Mouse (Mus musculus): Measurements from ENCODE around the gene Sat2.
"Not testable (repeated sequence)": the region's sequence is repeated elsewhere in the genome, so short reads cannot be mapped to it uniquely, and the experiment has no call there.

Sat2 gene

GRCm38 (mm10) chr11:69600098-69600497 is 21.7 kb upstream of the Sat2 start:
- peak; percentile 35 for DNase-seq (ENCODE audit: low read depth, low spot score)

DNA sequence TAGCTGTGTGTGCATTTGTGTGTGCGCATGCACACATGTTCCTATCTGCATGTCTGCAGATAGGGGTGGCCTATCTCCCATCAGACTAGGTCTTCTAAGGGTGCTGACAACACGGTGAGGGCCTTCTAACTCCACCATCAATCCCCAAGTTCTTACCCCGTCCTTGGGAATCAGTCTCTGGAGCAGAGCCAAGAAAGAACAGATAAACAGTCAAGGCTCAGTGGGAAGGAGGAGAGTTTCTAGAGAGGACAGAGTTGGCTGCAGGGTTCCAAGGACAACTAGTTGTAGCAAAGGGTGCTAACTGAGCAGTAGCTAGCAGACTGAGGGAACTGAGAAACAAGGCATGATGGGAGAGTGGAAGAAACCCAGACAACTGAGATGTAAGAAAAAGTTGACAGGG is 20.1 kb upstream of the Sat2 start:
- DNase-seq (ENCODE audit: low read depth, low spot score): no peak

DNA sequence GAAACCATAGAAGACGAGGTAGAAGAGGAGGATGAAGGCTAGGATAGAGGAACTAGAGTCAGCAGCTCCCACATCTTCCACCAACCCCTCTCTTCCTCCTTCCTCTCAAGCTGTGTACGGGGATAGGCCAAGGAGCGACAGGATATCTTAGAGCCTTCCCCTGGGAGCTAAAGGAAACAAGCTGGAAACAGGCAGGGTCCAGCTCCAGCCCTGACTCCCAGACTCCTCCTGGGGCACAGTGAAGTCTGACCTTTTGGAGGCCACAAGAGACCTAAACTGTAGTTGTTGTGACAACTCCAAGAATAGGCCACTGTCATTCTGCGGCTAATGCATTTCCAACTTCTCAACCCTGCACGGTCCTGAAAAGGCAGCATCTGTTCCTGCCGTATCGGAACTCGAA is 18.3 kb upstream of the Sat2 start:
- DNase-seq (ENCODE audit: low read depth, low spot score): no peak

- DNase-seq (ENCODE audit: low read depth, low spot score): no peak
These were observed 17.5 kb upstream of the Sat2 start for GRCm38 (mm10) chr11:69604347-69604746.

DNA sequence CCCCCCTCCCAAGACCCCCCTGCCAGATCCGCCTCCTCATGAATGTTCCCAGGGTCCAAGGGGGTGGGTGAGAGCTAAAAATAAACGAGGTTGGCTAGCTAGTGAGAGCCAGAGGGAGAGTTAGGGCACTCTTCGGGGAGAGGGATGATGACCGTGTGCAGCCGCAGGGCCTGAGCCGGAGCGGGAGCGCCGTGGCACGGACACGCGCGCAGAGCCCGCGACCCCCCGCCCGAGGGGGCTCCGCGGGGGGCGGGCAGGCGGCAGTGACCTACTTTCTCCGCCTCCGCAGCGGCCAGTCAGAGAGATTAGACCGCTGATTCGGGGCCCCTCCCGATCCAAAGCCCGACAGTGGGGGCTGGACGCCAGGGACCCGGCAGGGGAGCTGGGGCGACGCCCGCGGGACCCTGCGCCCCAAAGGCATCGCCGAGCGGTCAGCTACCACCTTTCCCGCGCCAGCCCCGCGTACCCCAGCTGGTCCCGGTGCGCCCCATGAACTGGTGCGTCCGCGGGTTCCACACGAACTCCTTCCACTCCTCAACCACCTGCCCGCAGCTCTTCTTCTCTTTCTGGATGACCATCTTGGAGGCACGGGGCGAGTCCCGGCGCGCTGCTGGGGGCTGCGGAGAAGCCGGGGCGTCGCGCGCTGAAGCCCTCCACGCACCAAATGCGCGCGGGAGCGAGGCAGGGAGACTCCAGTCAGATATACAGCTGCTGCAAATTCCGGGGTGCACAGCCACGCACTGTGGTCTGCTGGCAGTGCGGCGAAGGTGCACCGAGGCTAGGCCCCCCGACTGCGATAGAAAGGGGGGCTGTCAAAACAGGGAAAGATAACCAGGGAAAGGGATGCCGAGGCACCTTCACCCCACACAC is 16.8 kb upstream of the Sat2 start:
- DNase-seq (ENCODE audit: low read depth, low spot score): no peak

DNA sequence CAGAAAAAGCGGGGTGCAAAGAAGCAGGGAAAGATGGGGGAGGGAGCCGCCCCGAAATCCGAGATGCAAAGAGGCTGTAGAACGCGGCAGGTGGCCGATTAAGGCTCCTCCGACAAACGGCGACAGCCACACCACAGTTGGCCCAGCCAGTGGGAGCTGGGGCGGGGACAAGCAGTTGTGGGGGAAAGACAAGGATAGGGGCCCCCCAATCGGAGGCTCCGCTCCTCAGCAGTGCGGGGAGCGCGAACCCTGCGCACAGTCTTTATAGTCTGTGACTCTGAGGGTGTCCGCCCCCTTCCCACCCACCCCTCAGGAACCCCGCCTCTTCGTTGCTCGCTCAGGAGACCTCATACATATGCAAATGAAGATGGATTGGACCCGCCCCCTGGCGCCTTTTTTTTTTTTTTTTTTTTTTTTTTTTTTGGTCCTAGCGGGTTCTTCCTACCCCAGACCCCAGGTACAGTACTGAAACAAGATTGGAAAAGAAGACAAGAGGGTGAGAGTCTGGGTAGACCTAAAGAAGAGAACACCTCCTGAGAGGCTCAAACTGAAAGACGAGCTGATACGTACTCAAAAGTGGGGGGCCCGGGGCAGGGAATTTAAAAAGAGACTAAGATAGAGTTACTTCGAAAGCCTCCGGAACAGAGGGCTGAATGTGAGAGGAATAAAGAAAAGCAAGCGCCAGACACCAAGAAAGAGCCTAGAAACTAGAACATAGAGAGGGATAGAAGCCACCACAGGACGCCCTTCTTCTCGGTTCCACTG is 15.9 kb upstream of the Sat2 start, which contains the start of gene Atp1b2:
Atp1b2 (minus strand) TSS at position 217 of the 765 bp plus-strand sequence.
- peak; percentile 74 for DNase-seq (ENCODE audit: low read depth, low spot score)

DNA sequence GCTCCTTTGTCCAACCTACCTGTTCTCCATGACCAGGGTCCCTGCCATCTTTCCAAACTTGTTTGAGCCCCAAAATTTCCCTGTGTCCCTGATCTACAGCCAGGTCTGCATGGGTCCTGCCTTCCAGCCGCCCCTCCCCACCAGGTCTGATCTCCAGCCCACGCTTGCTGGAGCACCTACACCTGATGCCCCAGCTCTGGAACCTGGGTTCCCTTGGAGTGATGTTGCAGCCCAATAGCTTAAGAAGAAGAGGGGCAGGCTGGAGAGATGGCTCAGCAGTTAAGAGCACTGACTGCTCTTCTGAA is 15.4 kb upstream of the Sat2 start:
- DNase-seq (ENCODE audit: low read depth, low spot score): no peak

GRCm38 (mm10) chr11:69606832-69607231 is 15.0 kb upstream of the Sat2 start:
- DNase-seq (ENCODE audit: low read depth, low spot score): no peak

GRCm38 (mm10) chr11:69608525-69608924 is 13.3 kb upstream of the Sat2 start:
- no peak for DNase-seq (ENCODE audit: low read depth, low spot score)

- no peak for DNase-seq (ENCODE audit: low read depth, low spot score)
These were observed 12.4 kb upstream of the Sat2 start for GRCm38 (mm10) chr11:69609416-69609815.

DNA sequence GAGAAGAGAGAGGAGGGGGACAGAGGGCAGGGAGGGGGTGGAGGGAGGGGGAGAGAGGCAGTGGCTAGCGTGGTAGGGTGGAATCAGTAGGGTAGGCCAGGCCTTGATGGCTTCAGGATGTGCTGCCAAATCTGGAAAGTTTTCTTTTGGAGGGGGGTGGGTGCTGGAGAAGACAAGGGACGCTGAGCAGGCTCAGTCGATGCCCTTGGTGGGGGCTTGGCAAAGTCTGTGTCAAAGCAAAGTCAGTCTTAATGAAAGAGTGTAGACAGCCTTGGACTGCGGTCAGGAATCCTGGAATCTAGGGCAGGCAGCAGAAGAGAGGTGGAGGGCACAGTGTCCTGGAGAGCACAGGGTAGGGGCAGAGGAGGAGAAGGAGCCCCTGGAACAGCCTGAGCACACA is 10.9 kb upstream of the Sat2 start:
- DNase-seq (ENCODE audit: low read depth, low spot score): no peak

DNA sequence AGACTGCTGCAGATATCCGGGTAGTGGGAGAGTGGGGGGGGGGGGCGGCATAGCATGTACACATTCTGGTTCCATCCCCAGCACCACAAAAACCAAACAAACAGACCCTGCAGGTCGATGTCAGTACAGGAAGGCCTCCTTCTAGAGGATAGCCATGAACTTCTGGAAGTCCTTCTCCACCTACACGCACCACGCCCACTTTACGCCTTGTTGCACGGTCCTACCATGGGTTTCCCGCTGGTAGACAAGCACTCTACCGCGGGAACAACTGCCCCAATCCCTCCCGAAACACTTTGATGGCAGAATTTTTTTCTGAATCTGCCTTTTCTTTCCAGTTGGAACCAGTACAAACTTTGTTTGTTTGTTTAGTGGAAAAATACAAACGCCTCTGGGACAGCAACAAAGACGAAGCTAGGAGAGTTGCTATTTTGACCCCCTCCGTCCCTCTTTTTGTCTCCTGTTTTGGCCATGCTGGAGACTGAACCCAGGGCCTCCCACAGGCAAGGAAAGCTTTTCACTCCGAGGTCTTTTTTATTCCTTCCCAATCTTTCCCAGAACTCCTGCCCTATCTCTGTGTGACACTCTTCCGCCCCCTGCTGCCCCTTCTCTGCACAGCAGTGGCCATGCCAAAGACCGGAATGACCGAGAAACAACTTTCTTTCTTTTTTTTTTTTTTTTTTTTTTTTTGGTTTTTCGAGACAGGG is 8.1 kb upstream of the Sat2 start:
- peak; percentile 82 for DNase-seq (ENCODE audit: low read depth, low spot score)

- not testable (repeated sequence) for DNase-seq (ENCODE audit: low read depth, low spot score)
These were observed 7.6 kb upstream of the Sat2 start for GRCm38 (mm10) chr11:69614257-69614588.

GRCm38 (mm10) chr11:69616781-69617180 is 5.0 kb upstream of the Sat2 start:
- no peak for DNase-seq (ENCODE audit: low read depth, low spot score)

- DNase-seq (ENCODE audit: low read depth, low spot score): no peak
These were observed 4.0 kb upstream of the Sat2 start, which contains the start of gene Shbg for GRCm38 (mm10) chr11:69617805-69618204. Gene Shbg (minus strand): TSS chr11:69617905.

DNA sequence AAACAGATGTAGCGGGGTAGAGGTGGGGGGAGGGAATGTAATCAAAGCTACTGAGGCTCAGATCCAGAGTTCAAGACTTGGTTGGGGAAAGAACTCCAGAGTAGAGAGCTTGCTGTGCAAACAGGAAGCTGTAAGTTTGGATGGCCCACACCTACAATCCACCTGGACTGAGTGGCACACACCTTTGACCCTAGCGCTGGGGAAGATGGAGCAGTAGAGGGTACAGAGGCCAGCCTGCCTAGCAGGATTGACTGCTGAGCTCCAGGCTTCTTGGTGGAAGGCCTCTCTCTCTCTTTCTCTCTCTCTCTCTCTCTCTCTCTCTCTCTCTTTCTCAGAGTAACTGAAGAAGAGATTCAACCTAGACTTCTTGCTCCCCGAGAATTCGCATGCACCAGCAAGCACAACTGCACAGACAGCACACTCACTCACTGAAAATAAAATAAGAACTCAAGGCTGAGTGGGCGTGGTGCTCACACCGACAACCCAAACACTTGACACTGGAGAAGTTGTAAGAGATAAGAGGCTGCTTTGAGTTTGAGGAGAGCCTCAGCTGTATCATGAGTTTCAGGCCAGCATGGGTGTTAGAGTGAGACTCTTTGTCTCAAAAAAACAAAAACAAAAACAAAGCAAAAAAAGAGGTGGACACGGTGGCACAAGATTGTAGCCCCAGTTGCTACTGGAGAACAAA is 1.3 kb upstream of the Sat2 start:
- no peak for DNase-seq (ENCODE audit: low read depth, low spot score)

GRCm38 (mm10) chr11:69622406-69622805 is 582 bp downstream of the Sat2 start:
- no peak for DNase-seq (ENCODE audit: low read depth, low spot score)

GRCm38 (mm10) chr11:69623006-69623405 is 1.2 kb downstream of the Sat2 start:
- no peak for DNase-seq (ENCODE audit: low read depth, low spot score)

- not testable (repeated sequence) for DNase-seq (ENCODE audit: low read depth, low spot score)
These were observed 2.5 kb downstream of the Sat2 start for GRCm38 (mm10) chr11:69624339-69624738.

DNA sequence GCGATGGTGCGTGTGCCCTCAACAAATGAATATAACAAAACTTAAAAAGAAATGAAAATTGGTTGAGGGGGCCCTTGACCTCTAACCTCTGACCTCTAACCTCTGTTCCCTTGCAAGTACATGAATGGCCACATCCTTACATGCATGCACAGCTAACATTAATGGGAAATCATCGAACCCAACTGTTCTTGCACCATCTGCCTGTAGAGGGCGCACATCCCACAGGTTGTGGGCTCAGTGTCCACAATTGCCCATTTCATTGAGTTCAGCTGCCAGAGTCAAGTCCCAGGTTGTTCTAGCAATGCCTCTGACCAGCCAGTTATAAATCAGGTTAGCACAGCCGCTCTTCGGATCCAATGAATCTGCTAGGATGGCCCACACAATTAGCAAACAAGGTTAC is 6.5 kb downstream of the Sat2 start:
- DNase-seq (ENCODE audit: low read depth, low spot score): peak; percentile 89

- no peak for DNase-seq (ENCODE audit: low read depth, low spot score)
These were observed 8.0 kb downstream of the Sat2 start for GRCm38 (mm10) chr11:69629802-69630201.

Measured in forelimb bud, embryonic 11.5 days (tissue).